Mouse (Mus musculus) embryo, embryonic 10.5 days (tissue): ENCODE data around the gene Gm29106.
"Not testable (repeated sequence)": the region's sequence is repeated elsewhere in the genome, so short reads cannot be mapped to it uniquely, and the experiment has no call there.

Experiments used
- DNase-seq: peaks from one replicate; pipeline ENCODE4 v3.0.0-alpha.2; 2015; ENCODE audit warnings: low spot score

The Gm29106 gene

DNA sequence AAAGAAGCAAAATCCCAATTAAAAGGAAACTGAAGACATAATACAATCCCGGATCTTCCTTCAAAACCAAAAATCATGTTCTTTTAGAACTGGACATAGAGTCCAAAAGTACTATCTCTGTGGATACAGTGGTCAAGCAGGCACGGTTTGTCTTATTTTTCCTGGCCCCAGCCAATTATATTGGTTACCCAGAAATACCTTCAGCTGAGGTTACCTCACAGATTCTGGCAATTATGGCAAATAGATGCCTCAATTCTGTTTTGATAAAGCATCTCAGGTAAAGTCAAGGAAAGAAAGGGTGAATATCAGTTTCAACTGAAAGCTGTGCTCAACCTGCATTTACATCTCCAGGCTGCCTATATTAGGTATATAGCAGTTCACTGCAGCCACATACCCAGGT is at the start of gene Gm29106:
Gm29106 (plus strand) TSS at position 301 of the 400 bp plus-strand sequence.
- DNase-seq = not testable (repeated sequence)

DNA sequence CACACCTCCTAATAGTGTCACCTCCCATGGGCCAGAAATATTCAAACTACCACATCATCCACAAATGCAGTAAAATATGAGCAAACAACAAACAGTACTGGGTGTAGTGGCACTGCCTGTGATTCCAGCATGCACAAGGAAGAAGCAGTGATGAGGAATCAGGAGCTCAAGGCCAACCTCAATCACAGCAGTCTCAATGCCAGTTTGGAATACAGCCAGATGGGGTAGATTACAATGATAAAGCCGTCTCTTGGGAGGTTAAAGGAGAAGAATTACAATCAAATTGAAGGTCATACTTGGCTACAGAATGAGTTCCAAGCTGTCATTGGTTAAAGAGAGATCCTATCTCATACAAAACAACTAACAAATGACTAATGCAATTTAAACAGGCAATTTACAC is 52.2 kb downstream of the Gm29106 start:
- DNase-seq = no peak

DNA sequence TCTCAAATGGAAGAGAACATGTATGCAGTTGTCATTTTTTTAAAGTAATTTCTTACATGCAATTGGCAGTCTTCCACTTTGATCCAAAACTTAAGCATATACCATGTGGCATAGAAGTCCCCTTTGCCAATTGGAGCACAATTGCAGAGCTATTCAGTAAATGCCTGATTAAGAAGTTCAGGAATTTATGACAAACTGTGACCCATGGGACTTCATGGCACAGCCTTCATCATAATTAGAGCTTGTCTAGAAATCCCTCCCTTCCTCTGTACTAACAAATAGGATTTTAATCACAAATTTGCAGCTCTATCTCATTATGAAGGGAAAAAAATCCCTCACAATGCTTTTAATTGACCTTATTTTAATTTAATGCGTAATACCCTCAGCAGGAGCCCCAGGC is 59.7 kb downstream of the Gm29106 start:
- DNase-seq = no peak
